ENCODE assay signal across 8 mouse cellular contexts in the genomic region with DNA sequence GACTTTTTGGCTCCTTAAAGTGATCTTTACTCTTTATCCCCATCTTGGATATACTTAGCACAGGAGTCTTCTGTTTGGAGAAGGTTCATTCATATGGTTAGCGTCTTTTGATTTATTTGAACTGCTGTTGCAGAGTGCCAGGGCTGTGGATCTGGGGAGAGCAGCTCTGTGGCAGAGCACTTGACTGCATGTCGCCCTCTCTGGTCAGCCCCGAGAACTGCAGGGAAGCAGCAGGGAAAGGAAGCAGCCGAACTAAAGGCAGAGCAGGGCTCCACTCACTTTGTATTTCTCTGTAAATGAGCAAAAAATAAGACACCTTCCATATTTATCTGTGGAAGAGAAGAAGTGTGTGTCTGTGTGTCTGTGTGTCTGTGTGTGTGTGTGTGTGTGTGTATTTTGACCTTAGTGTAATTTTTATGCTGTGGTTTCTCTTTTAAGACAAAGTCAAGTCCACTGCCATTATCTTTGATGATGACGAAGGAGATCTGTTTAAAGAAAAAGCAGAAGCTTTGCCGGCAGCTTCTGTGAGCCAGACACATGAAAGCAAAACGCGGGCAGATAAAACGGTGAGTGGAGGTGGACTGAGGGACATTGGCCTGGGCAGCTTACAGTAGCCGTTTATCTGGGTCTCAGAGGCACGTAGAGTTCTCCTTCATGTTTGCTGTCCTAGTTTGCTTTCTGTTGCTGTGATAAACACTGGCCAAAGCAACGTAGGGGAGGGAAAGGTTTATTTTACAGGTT. TPM values are rescaled to one million over a fixed set of nuclear protein-coding genes. Genes with fewer than 3 reads are reported as not detected.
DNase-seq lines count a peak whose midpoint lies in the region; ATAC-seq and TF ChIP-seq lines count a peak whose summit lies in the region.

No protein-coding gene starts in this region.

- ATAC-seq in midbrain, embryonic 15.5 days (replicated peaks): no peak
- peak; percentile 47; the same call in 1 of the 2 replicates for ATAC-seq in forebrain, embryonic 16.5 days
- 0 out of 2 replicates have a peak, but pooled peaks have one; percentile 39 for ATAC-seq in intestine, embryonic 15.5 days
- no peak for ATAC-seq in limb, embryonic 14.5 days (ENCODE audit: low FRiP score, low read depth)
- ATAC-seq in neural tube, embryonic 12.5 days (ENCODE audit: low FRiP score, low read depth): 0 out of 2 replicates have a peak, but pooled peaks have one; percentile 48

- H3K4me3 ChIP-seq in midbrain, embryonic 10.5 days: no peak overlapping the region
- no peak overlapping the region for H3K4me3 ChIP-seq in midbrain, embryonic 15.5 days
- H3K4me3 ChIP-seq in forebrain, embryonic 16.5 days (replicated peaks; ENCODE audit: low read length): no peak overlapping the region
- H3K4me3 ChIP-seq in intestine, embryonic 15.5 days (replicated peaks): no peak overlapping the region
- no peak overlapping the region for H3K4me3 ChIP-seq in limb, embryonic 14.5 days (replicated peaks; ENCODE audit: low read length)
- no peak overlapping the region for H3K4me3 ChIP-seq in neural tube, embryonic 12.5 days

- no peak overlapping the region for H3K27ac ChIP-seq in midbrain, embryonic 10.5 days (replicated peaks)
- no peak overlapping the region for H3K27ac ChIP-seq in midbrain, embryonic 15.5 days
- no peak overlapping the region for H3K27ac ChIP-seq in forebrain, embryonic 16.5 days (ENCODE audit: low read length)
- H3K27ac ChIP-seq in intestine, embryonic 15.5 days: no peak overlapping the region
- H3K27ac ChIP-seq in limb, embryonic 14.5 days (replicated peaks; ENCODE audit: low read depth, low read length): no peak overlapping the region
- no peak overlapping the region for H3K27ac ChIP-seq in neural tube, embryonic 12.5 days

- no peak for TF ChIP-seq POLR2A in limb, embryonic 14.5 days (IDR thresholded peaks at IDR 0.05; ENCODE audit: borderline replicate concordance, extremely low read depth, insufficient read depth, insufficient read length)

- no peaks in the 10 kb centered on the region for H3K27me3 ChIP-seq in midbrain, embryonic 10.5 days (ENCODE audit: low read depth, poor library complexity, severe bottlenecking)
- no peaks in the 10 kb centered on the region for H3K27me3 ChIP-seq in midbrain, embryonic 15.5 days (replicated peaks)
- H3K27me3 ChIP-seq in forebrain, embryonic 16.5 days (replicated peaks; ENCODE audit: control insufficient read depth, insufficient read depth, low read length): no peaks in the 10 kb centered on the region
- no peaks in the 10 kb centered on the region for H3K27me3 ChIP-seq in intestine, embryonic 15.5 days (replicated peaks)
- no peaks in the 10 kb centered on the region for H3K27me3 ChIP-seq in limb, embryonic 14.5 days (ENCODE audit: control insufficient read depth, insufficient read depth, low read length)
- H3K27me3 ChIP-seq in neural tube, embryonic 12.5 days (replicated peaks): no peaks in the 10 kb centered on the region

- H3K36me3 ChIP-seq in midbrain, embryonic 10.5 days: peaks cover 86% of the 10 kb centered on the region
- H3K36me3 ChIP-seq in midbrain, embryonic 15.5 days (replicated peaks): peaks cover 51% of the 10 kb centered on the region
- H3K36me3 ChIP-seq in forebrain, embryonic 16.5 days (ENCODE audit: control insufficient read depth, insufficient read depth): peaks cover 24% of the 10 kb centered on the region
- H3K36me3 ChIP-seq in intestine, embryonic 15.5 days: peaks cover 11% of the 10 kb centered on the region; the same call in 1 of the 2 replicates
- H3K36me3 ChIP-seq in limb, embryonic 14.5 days (ENCODE audit: control insufficient read depth, insufficient read depth, low read length): peaks cover 79% of the 10 kb centered on the region
- peaks cover 68% of the 10 kb centered on the region for H3K36me3 ChIP-seq in neural tube, embryonic 12.5 days

- no peaks in the 10 kb centered on the region for H3K4me1 ChIP-seq in midbrain, embryonic 10.5 days
- H3K4me1 ChIP-seq in midbrain, embryonic 15.5 days: no peaks in the 10 kb centered on the region
- H3K4me1 ChIP-seq in forebrain, embryonic 16.5 days (replicated peaks; ENCODE audit: control insufficient read depth, insufficient read depth, low read length): no peaks in the 10 kb centered on the region
- no peaks in the 10 kb centered on the region for H3K4me1 ChIP-seq in intestine, embryonic 15.5 days (replicated peaks)
- no peaks in the 10 kb centered on the region for H3K4me1 ChIP-seq in limb, embryonic 14.5 days (ENCODE audit: control insufficient read depth, insufficient read depth, low read length)
- H3K4me1 ChIP-seq in neural tube, embryonic 12.5 days: no peaks in the 10 kb centered on the region

- 68% methylated on average over 12 of the region's 12 CpGs for WGBS in midbrain, embryonic 10.5 days
- 65% methylated on average over 12 of the region's 12 CpGs for WGBS in midbrain, embryonic 15.5 days
- 65% methylated on average over 12 of the region's 12 CpGs for WGBS in forebrain, embryonic 16.5 days
- WGBS in intestine, embryonic 15.5 days: 61% methylated on average over 12 of the region's 12 CpGs
- 66% methylated on average over 12 of the region's 12 CpGs for WGBS in limb, embryonic 14.5 days
- 65% methylated on average over 12 of the region's 12 CpGs for WGBS in neural tube, embryonic 12.5 days

- H3K9ac ChIP-seq in midbrain, embryonic 15.5 days: no peak overlapping the region
- no peak overlapping the region for H3K9ac ChIP-seq in forebrain, embryonic 16.5 days (replicated peaks; ENCODE audit: low read depth, low read length)
- H3K9ac ChIP-seq in intestine, embryonic 15.5 days: no peak overlapping the region
- H3K9ac ChIP-seq in limb, embryonic 14.5 days (ENCODE audit: low read depth, low read length, severe bottlenecking): no peak overlapping the region
- no peak overlapping the region for H3K9ac ChIP-seq in neural tube, embryonic 12.5 days

- peak; percentile 61 for DNase-seq in midbrain, embryonic 10.5 days (ENCODE audit: low spot score)
- DNase-seq in c-Kit-positive CD71-positive TER-119-negative erythroid progenitor cells, embryonic 14.5 days (ENCODE audit: low read depth): peak; percentile 50
- peak; percentile 59 for DNase-seq in limb, embryonic 14.5 days (ENCODE audit: low spot score)
- peak; percentile 75 for DNase-seq in testis, postnatal 10 days (ENCODE audit: low spot score)

- H3K4me2 ChIP-seq in midbrain, embryonic 15.5 days: no peak overlapping the region
- no peak overlapping the region for H3K4me2 ChIP-seq in forebrain, embryonic 16.5 days (ENCODE audit: low read length)
- H3K4me2 ChIP-seq in intestine, embryonic 15.5 days (replicated peaks): no peak overlapping the region
- H3K4me2 ChIP-seq in limb, embryonic 14.5 days (replicated peaks; ENCODE audit: low read depth, low read length, severe bottlenecking): no peak overlapping the region
- H3K4me2 ChIP-seq in neural tube, embryonic 12.5 days (replicated peaks): no peak overlapping the region

- no peaks in the 10 kb centered on the region for H3K9me3 ChIP-seq in midbrain, embryonic 10.5 days (replicated peaks)
- no peaks in the 10 kb centered on the region for H3K9me3 ChIP-seq in midbrain, embryonic 15.5 days
- no peaks in the 10 kb centered on the region for H3K9me3 ChIP-seq in forebrain, embryonic 16.5 days (ENCODE audit: control insufficient read depth, low read length)
- H3K9me3 ChIP-seq in intestine, embryonic 15.5 days: no peaks in the 10 kb centered on the region
- no peaks in the 10 kb centered on the region for H3K9me3 ChIP-seq in limb, embryonic 14.5 days (ENCODE audit: control insufficient read depth, low read length)
- H3K9me3 ChIP-seq in neural tube, embryonic 12.5 days: no peaks in the 10 kb centered on the region

RNA-seq across cellular contexts. Expression of a gene that starts 21.1 kb away (rescaled TPM):
- 50.6 and 60.9 TPM in 2 replicates for polyA plus RNA-seq in midbrain, embryonic 10.5 days (2016; fragmentation: Nextera tagmentation; extraction: Ambion mirVana)
- 68.4 and 76.4 TPM in 2 replicates for polyA plus RNA-seq in midbrain, embryonic 15.5 days (2015; fragmentation: Nextera tagmentation; extraction: Ambion mirVana)
- 66.5 and 66.9 TPM in 2 replicates for polyA plus RNA-seq in forebrain, embryonic 16.5 days (2015; fragmentation: Nextera tagmentation; extraction: Ambion mirVana)
- 48.7 and 53.7 TPM in 2 replicates for polyA plus RNA-seq in intestine, embryonic 15.5 days (2015; fragmentation: Nextera tagmentation; extraction: Ambion mirVana)
- 78.8 and 84.1 TPM in 2 replicates for polyA plus RNA-seq in limb, embryonic 14.5 days (2012; rRNA removed)
- 38.0 and 46.2 TPM in 2 replicates for polyA plus RNA-seq in limb, embryonic 14.5 days (2014; fragmentation: Nextera tagmentation; extraction: Ambion mirVana)
- polyA plus RNA-seq in neural tube, embryonic 12.5 days (2016; fragmentation: Nextera tagmentation; extraction: Ambion mirVana): 63.2 and 72.0 TPM in 2 replicates

RNA-seq across cellular contexts. Expression of a gene that starts 35.1 kb away (rescaled TPM):
- polyA plus RNA-seq in midbrain, embryonic 10.5 days (2016; fragmentation: Nextera tagmentation; extraction: Ambion mirVana): 9.2 and 10.6 TPM in 2 replicates
- 6.8 and 8.5 TPM in 2 replicates for polyA plus RNA-seq in midbrain, embryonic 15.5 days (2015; fragmentation: Nextera tagmentation; extraction: Ambion mirVana)
- 7.2 and 8.7 TPM in 2 replicates for polyA plus RNA-seq in forebrain, embryonic 16.5 days (2015; fragmentation: Nextera tagmentation; extraction: Ambion mirVana)
- 3.8 and 4.7 TPM in 2 replicates for polyA plus RNA-seq in intestine, embryonic 15.5 days (2015; fragmentation: Nextera tagmentation; extraction: Ambion mirVana)
- polyA plus RNA-seq in limb, embryonic 14.5 days (2012; rRNA removed): 3.7 and 4.7 TPM in 2 replicates
- polyA plus RNA-seq in limb, embryonic 14.5 days (2014; fragmentation: Nextera tagmentation; extraction: Ambion mirVana): 6.5 and 8.2 TPM in 2 replicates
- 6.5 and 7.1 TPM in 2 replicates for polyA plus RNA-seq in neural tube, embryonic 12.5 days (2016; fragmentation: Nextera tagmentation; extraction: Ambion mirVana)

RNA-seq across cellular contexts. Expression of a gene that starts 35.7 kb away (rescaled TPM):
- polyA plus RNA-seq in midbrain, embryonic 10.5 days (2016; fragmentation: Nextera tagmentation; extraction: Ambion mirVana): 14.9 and 21.7 TPM in 2 replicates
- 28.8 and 31.1 TPM in 2 replicates for polyA plus RNA-seq in midbrain, embryonic 15.5 days (2015; fragmentation: Nextera tagmentation; extraction: Ambion mirVana)
- 34.2 and 38.4 TPM in 2 replicates for polyA plus RNA-seq in forebrain, embryonic 16.5 days (2015; fragmentation: Nextera tagmentation; extraction: Ambion mirVana)
- 10.0 and 12.4 TPM in 2 replicates for polyA plus RNA-seq in intestine, embryonic 15.5 days (2015; fragmentation: Nextera tagmentation; extraction: Ambion mirVana)
- polyA plus RNA-seq in limb, embryonic 14.5 days (2012; rRNA removed): 21.4 and 23.4 TPM in 2 replicates
- polyA plus RNA-seq in limb, embryonic 14.5 days (2014; fragmentation: Nextera tagmentation; extraction: Ambion mirVana): 11.1 and 15.8 TPM in 2 replicates
- 27.1 and 34.3 TPM in 2 replicates for polyA plus RNA-seq in neural tube, embryonic 12.5 days (2016; fragmentation: Nextera tagmentation; extraction: Ambion mirVana)

Comparison
In these comparisons a context has a peak if more than half of its experiments do, and no peak if none do; other contexts are left out.
1. ATAC-seq: peak in forebrain, embryonic 16.5 days (single experiment), intestine, embryonic 15.5 days (single experiment) and neural tube, embryonic 12.5 days (single experiment); none in midbrain, embryonic 15.5 days (single experiment) and limb, embryonic 14.5 days (single experiment).
2. Peak in every context shown above with its lines, with median percentiles within 50 percentile points of each other: DNase-seq.